Comparison of ENCODE assay signal across 33 mouse cellular contexts in genomic region chr7:25893159-25893558, GRCm38 (mm10). TPM values are rescaled to one million over a fixed set of nuclear protein-coding genes. Genes with fewer than 3 reads are reported as not detected.
"Had no signal": no experiment of that assay in that cellular context is flagged by ENCODE, and none has a peak within 500 bp of the region (broad histone marks: within the 10 kb centered on the region; RNA-seq: fewer than 3 reads in every experiment).

No protein-coding gene starts in this region.

- H3K27me3 ChIP-seq: heart, embryonic 13.5 days; hindbrain, embryonic 13.5 days; hindbrain, embryonic 15.5 days; kidney, embryonic 15.5 days; limb, embryonic 13.5 days; limb, embryonic 15.5 days; liver, embryonic 13.5 days had no signal

- H3K36me3 ChIP-seq: heart, embryonic 13.5 days; heart, embryonic 15.5 days; hindbrain, embryonic 13.5 days; hindbrain, embryonic 15.5 days; kidney, embryonic 15.5 days; limb, embryonic 13.5 days; limb, embryonic 15.5 days; liver, embryonic 13.5 days had no signal

- H3K4me3 ChIP-seq: heart, adult 2 months; heart, embryonic 13.5 days; heart, embryonic 15.5 days; hindbrain, embryonic 13.5 days; hindbrain, embryonic 15.5 days; kidney, embryonic 15.5 days; limb, embryonic 13.5 days; limb, embryonic 15.5 days; liver, embryonic 13.5 days had no signal

- DNase-seq: gastrocnemius, postnatal 14 days; gastrocnemius, postnatal 36 days; heart, adult 11 months; heart, adult 2 months; heart, postnatal 14 days; heart, postnatal 36 days; kidney, adult 11 months; kidney, adult 2 months; kidney, adult 9 months; kidney, postnatal 14 days; kidney, postnatal 36 days; layer of hippocampus, adult 9-11 months; layer of hippocampus, postnatal 36 days; left cerebral cortex, postnatal 4 days; liver, embryonic 13.5 days had no signal

- H3K4me2 ChIP-seq: heart, embryonic 11.5 days; heart, embryonic 13.5 days; heart, embryonic 15.5 days; hindbrain, embryonic 13.5 days; hindbrain, embryonic 15.5 days; kidney, embryonic 15.5 days; limb, embryonic 13.5 days; limb, embryonic 15.5 days; liver, embryonic 13.5 days had no signal

- H3K9me3 ChIP-seq: heart, embryonic 13.5 days; heart, embryonic 15.5 days; hindbrain, embryonic 13.5 days; hindbrain, embryonic 15.5 days; kidney, embryonic 15.5 days; limb, embryonic 13.5 days; limb, embryonic 15.5 days; liver, embryonic 13.5 days had no signal

- ATAC-seq: hindbrain, postnatal 0 days; intestine, embryonic 16.5 days had no signal

- H3K9ac ChIP-seq: heart, embryonic 13.5 days; heart, embryonic 15.5 days; hindbrain, embryonic 13.5 days; hindbrain, embryonic 15.5 days; kidney, embryonic 15.5 days; limb, embryonic 13.5 days; limb, embryonic 15.5 days; liver, embryonic 13.5 days had no signal

- H3K4me1 ChIP-seq: heart, embryonic 13.5 days; heart, embryonic 15.5 days; hindbrain, embryonic 13.5 days; hindbrain, embryonic 15.5 days; kidney, embryonic 15.5 days; limb, embryonic 13.5 days; limb, embryonic 15.5 days; liver, embryonic 13.5 days had no signal

- H3K27ac ChIP-seq: heart, adult 2 months; heart, embryonic 13.5 days; heart, embryonic 15.5 days; hindbrain, embryonic 13.5 days; hindbrain, embryonic 15.5 days; hindbrain, postnatal 0 days; kidney, embryonic 15.5 days; kidney, postnatal 0 days; limb, embryonic 13.5 days; limb, embryonic 15.5 days; liver, embryonic 13.5 days had no signal

RNA-seq across cellular contexts. Expression of gene Cyp2b10, which starts 4.3 kb away (rescaled TPM):
- total RNA-seq: gastrocnemius, adult 18-20 months; gastrocnemius, postnatal 14 days; gastrocnemius, postnatal 36 days; hematopoietic stem cell, adult 5-6 weeks; hindbrain, postnatal 0 days; layer of hippocampus, postnatal 14 days; left cerebral cortex, postnatal 10 days; left cerebral cortex, postnatal 4 days had no signal
- polyA plus RNA-seq: heart, embryonic 11.5 days; heart, embryonic 13.5 days; heart, embryonic 15.5 days; hindbrain, embryonic 11.5 days; hindbrain, embryonic 13.5 days; hindbrain, embryonic 15.5 days; hindbrain, postnatal 0 days; intestine, embryonic 14.5 days; intestine, embryonic 16.5 days; kidney, adult 2 months; kidney, embryonic 15.5 days; kidney, postnatal 0 days; limb, embryonic 11.5 days; limb, embryonic 13.5 days; limb, embryonic 15.5 days had no signal
